Mouse (Mus musculus) cerebellum, postnatal 36 days (tissue): ENCODE measurements at regions not wholly inside any gene's neighbourhood (a gene's known extent, or its start where the extent isn't known, plus 50 kb on each side); places are given as distances from the start of the nearest gene placed in this dataset.
A peak's percentile ranks its signal among the peaks of the same experiment; 100 is the strongest.

Experiments
- DNase-seq, 2 experiments: peaks; one replicate each; pipeline ENCODE4 v3.0.0; 2021 to 2022; ENCODE audit warnings: mixed read lengths in 2 of 2

GRCm38 (mm10) chr8:103983860-103984594, 117.4 kb upstream of the Cdh5 start:
- no peak for DNase-seq

DNA sequence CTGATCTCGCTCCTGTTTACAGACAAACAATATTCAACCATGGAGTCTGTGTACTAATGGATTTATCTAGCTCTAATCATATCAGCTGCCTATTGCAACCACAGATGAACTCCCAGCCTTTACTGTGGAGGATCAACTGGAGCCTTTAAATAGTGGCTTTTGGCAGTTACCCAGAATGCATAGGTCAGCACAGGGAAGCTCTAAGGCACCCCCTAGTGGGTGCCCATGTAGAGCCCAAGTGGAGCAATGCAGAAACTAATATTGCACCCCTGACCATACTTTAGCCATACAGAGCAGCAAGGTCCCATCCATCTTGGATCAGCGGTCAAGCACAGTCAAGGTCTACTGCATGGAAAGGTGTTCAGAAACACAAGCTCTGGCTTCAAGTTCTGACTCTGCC, 115.8 kb upstream of the Cdh5 start:
- DNase-seq = no peak

- no peak for DNase-seq
Measured at GRCm38 (mm10) chr8:103993897-103994296, 107.5 kb upstream of the Cdh5 start.

DNA sequence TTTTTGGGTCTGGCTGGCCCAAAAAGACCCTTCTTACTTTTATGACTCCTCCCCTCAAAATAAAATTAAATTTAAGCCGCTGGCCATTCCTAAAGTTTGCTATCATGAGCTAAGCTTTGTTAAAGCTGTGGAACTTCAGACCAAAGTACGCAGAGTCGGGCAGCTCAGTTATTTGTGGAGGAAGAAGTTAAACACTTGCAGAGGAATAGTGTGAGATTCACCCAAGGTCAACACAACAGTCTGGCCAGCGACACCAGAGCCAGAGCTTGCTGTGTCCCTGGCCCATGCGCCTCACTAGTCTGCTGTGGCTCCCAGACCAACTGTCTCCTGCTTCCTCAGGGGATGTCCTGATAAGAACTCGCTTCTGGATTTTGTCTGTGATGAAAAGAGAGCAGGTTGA, 103.3 kb upstream of the Cdh5 start:
- no peak for DNase-seq

- no peak for DNase-seq
Measured at GRCm38 (mm10) chr8:104007209-104007608, 94.2 kb upstream of the Cdh5 start.

- DNase-seq = no peak
Measured at GRCm38 (mm10) chr8:104008756-104009155, 92.7 kb upstream of the Cdh5 start.

DNA sequence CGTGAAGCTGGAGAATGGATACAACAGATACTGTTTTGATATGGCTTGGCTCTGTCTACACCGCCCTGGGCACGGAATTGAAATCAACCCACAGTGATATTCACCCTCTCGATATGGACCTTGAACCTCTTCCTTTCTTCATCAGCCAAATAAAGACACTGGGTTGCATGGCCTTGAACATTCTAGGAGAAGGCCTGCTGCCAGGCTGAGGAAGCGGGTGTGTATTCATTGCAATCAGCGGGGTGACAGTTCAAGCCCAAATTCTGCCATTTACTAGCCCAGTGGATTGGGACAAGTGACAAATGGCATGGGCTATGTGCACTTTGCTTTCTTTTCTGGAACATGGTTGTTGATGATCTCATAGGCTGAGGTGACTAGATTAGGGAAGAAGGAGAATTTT, 92.1 kb upstream of the Cdh5 start:
- DNase-seq = no peak

DNA sequence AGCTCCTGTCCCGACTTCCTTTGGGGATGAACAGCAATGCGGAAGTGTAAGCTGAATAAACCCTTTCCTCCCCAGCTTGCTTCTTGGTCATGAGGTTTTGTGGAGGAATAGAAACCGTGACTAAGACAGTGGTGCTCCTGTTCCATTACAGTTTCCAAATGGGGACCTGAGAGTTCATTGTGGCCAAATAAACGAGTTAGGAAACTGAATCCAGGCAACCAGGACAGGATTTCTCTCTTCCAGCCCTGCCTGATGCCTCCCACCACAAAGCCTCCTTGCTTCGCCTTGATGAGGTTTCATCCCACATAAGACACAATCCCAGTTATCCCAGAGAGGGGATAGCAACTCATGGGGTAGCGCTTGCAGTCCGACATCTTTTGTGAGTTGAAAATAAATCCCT, 79.2 kb upstream of the Cdh5 start:
- no peak for DNase-seq

GRCm38 (mm10) chr8:104022691-104023509, 78.5 kb upstream of the Cdh5 start:
- no peak for DNase-seq

DNA sequence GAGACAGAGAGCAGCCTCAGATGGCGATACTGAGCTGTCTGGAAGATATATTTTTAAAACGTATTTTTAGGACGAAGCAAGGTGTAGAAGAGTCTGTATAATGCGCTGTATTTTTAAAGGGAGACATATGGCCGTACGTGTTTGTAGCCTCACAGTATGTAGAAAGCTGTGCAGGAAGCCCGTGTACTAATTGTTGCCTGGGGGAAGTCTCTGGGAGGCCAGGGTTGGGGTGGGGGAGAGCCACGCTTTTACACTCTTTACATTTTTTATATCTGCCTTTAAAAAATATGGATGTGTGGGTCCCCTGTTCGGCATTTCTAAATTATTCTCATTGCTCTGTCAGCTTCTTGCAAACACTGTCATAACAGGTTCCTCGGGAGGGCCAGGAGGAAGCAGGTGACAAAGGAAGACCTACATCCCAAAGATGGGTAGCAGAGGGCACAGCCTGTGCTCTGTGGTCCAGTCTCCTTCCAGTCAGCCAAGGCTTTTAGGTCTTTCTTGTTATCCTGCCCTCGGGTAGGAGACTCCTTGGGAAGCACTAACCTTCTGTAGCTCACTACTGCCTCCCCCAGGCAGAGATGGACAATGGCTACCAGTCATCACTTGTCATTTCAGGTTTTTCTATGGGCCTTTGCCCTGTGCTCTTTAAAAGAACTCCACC, 74.1 kb upstream of the Cdh5 start:
- DNase-seq = peak; percentile 13 to 16

DNA sequence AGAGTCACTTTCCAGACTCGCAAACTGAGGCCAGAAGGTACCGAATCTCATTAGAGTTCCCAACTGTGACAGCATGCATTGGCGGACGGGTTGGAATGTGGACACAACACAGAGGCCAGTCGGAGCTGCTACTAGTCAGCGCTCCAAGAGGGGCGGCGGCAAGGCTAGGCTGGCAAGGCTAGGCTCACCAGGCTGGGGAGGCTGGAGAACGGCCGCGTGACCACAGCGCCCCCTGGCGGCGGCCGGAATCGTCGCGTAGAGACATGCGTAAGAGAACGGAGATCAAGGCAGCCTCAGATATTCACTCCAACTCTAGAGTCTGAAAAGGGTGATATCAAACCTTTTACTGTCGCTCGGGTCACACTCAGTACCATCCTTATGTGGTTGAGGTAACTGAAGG, 72.8 kb upstream of the Cdh5 start:
- DNase-seq = peak; percentile 68 to 73

- peak in 1 of 2 experiments; percentile 17 for DNase-seq
Measured at GRCm38 (mm10) chr8:104032179-104032578, 69.2 kb upstream of the Cdh5 start.

GRCm38 (mm10) chr8:104033148-104033547, 68.3 kb upstream of the Cdh5 start:
- DNase-seq = no peak

GRCm38 (mm10) chr8:104034286-104034685, 67.1 kb upstream of the Cdh5 start:
- no peak for DNase-seq

DNA sequence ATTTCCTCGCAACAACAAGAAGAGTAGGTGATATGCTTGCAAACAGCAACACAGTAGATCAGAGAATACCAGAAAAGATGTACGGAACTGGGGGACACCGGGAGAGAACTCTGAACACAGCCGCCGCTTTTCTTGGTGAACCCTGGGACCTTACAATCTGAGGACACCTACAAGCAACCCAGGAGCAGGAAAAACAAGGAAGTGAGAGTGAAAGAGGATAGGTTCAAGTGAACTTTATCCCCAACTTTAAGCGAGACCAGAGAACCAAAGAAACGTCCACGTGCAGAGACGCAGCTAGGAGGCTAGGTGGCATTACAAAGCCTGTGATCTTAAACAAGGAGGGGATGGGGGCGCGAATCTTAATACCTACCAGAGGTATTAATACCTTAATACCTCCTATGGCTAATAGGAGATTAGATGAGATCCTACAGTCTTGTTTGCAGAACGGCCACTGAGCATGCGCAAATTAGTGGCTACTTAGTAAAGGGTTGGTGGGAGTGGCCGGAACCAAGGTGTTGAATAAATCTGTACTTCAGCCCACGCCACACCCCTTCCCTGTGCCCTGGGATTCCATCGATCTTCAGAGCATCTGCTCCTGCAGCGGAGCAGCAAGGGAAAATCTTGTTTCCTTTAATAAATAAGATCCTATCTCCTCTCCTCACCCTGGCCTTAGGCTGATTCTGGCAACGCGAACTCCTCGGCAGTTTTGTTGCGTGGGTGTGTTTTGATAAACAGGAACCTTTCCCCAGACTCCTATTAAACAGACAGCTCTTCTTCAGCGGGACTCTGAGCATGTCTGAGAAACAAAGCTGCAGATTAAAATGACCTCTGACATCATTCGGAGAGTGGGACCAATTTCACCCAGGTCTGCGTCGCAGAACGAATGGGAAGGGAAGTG, 64.6 kb upstream of the Cdh5 start:
- DNase-seq = no peak

DNA sequence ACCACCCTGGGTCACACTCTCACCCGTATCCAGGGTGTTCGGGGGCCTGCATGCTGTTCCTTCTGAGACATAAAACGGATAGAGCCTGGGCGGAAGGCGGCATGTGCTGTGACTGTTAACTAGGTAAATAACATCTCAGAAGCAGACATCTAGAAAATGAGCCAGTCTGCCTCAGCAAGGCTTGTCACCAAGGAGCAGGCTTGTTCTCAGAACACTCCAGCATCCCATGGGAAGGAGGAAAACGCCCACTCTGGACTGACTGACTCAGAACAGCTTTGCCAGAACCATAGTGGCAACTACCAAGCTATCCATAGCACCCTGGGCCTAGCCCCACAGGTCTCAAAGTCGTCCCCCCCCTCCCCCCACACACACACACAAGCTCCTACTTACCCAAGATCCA, 63.8 kb upstream of the Cdh5 start:
- no peak for DNase-seq

- no peak for DNase-seq
Measured at GRCm38 (mm10) chr8:104039526-104039925, 61.9 kb upstream of the Cdh5 start.

- DNase-seq = no peak
Measured at GRCm38 (mm10) chr8:104041522-104041921, 59.9 kb upstream of the Cdh5 start.

DNA sequence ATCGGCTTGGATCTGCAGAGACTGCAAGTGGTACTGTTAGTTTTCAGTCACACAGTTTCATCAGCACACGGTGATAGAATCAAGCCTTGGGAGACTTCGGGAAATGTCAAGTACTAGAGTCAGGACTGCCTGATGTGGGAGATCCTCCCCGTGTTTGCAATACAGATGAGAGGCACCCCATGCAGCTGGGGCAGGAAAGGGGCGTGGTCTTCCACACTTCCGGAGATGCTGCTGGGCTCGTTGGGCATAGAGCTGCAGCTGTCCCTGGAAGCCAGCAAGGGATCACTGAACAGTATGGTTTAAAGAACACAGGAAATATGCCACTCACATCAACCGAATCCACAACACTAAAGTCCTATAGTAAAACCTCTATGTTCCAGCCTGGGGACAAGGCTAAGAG, 59.0 kb upstream of the Cdh5 start:
- DNase-seq = no peak

DNA sequence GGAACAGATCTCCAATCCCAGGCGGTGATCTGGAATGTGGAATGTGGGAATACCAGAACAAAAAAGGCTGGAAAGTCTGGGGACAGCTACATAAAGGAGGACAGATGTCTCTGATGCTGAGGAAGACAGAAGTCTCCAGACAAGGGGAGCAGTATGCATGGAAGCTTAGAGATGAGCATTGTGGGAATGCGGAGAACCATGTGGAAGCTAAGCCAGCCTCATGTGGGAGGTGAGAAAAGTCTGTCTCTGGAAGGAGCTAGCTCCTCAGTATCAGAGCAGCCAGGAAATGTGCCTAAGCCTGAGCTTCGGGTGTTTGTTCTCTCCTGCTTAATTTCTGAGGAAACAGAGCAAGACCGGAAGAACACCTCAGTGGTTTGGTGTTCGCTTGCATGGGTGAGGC, 53.4 kb upstream of the Cdh5 start:
- DNase-seq = no peak

- DNase-seq = no peak
Measured at GRCm38 (mm10) chr8:104049181-104049580, 52.2 kb upstream of the Cdh5 start.

- DNase-seq = peak; percentile 69 to 70
Measured at GRCm38 (mm10) chr8:104050694-104051539, 50.5 kb upstream of the Cdh5 start.
